Mouse (Mus musculus) frontal cortex, postnatal 36 days (tissue): ENCODE measurements at regions not wholly inside any gene's neighbourhood (a gene's known extent, or its start where the extent isn't known, plus 50 kb on each side); places are given as distances from the start of the nearest gene placed in this dataset.

Experiments
- DNase-seq, 2 experiments: peaks; one replicate each; pipeline ENCODE4 v3.0.0; 2022; ENCODE audit warnings: low spot score in 2 of 2

DNA sequence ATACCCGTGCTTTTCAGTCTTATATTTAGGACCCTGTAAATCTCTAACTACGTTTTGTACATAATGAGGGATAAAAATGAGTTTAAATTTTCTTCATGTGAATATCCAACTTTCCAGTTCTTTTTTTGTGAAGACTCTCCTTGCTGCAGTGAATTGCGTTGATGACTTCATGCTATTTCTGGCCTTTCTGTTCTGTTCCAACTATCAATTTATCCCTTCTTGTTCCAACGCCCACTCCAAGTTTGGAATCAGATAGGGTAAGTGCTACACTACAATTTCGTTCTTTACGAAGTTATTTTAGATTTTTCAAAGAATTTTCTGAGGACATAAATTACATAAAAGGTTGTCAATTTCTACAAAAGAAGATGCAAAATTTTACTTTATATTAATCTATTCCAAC lies 1481.7 kb upstream of the Jmjd1c start:
- DNase-seq, result peak in 1 of 2 experiments; percentile 24
